Mouse (Mus musculus) heart, embryonic 13.5 days (tissue): ENCODE data around the gene Ankrd50. TPM values are rescaled to one million over a fixed set of nuclear protein-coding genes. Genes with fewer than 3 reads are reported as not detected.

Experiments
- ATAC-seq: fragments of 200-750 bp; cut with Nextera tagmentation; 2 replicates; pipeline ENCODE4 v1.8.0; 2017; ENCODE audit warnings: moderate TSS enrichment; ENCODE audit not compliant: insufficient number of reproducible peaks, low FRiP score, low TSS enrichment; ENCODE audit errors: extremely low read depth
- H3K27ac ChIP-seq: fragments of 300-500 bp; sonication (generic); replicated peaks from 2 replicates; pipeline ENCODE4 v1.5.1; 2015; ENCODE audit warnings: moderate library complexity, mild to moderate bottlenecking, inconsistent platforms
- H3K27me3 ChIP-seq: fragments of 300-500 bp; sonication (generic); replicated peaks from 2 replicates; pipeline ENCODE4 v1.6.1; 2015; ENCODE audit warnings: mild to moderate bottlenecking, inconsistent platforms
- H3K36me3 ChIP-seq: fragments of 300-500 bp; sonication (generic); 2 replicates; pipeline ENCODE4 v1.6.1; 2015; ENCODE audit warnings: mild to moderate bottlenecking, inconsistent platforms
- H3K4me1 ChIP-seq: fragments of 300-500 bp; sonication (generic); 2 replicates; pipeline ENCODE4 v1.6.1; 2015; ENCODE audit warnings: inconsistent platforms
- H3K4me2 ChIP-seq: fragments of 300-500 bp; sonication (generic); 2 replicates; pipeline ENCODE4 v1.6.1; 2015; ENCODE audit warnings: inconsistent platforms, mild to moderate bottlenecking, moderate library complexity
- H3K4me3 ChIP-seq: fragments of 300-500 bp; sonication (generic); 2 replicates; pipeline ENCODE4 v1.5.1; 2015; ENCODE audit warnings: moderate library complexity, mild to moderate bottlenecking, inconsistent platforms
- H3K9ac ChIP-seq: fragments of 300-500 bp; sonication (generic); 2 replicates; pipeline ENCODE4 v1.6.1; 2015; ENCODE audit warnings: inconsistent platforms, mild to moderate bottlenecking, moderate library complexity
- H3K9me3 ChIP-seq: fragments of 300-500 bp; sonication (generic); 2 replicates; pipeline ENCODE4 v1.6.1; 2016; ENCODE audit warnings: inconsistent platforms
- WGBS: fragments of 180-500 bp; shearing (Covaris S2); methylation state at CpG from one replicate; pipeline ENCODE4 v1.1.7; 2015; ENCODE audit warnings: mixed read lengths; 5-methylcytosine and 5-hydroxymethylcytosine counted together
- polyA plus RNA-seq: library from polyadenylated mRNA; unstranded; fragments of >200 nt; fragmentation: Nextera tagmentation; extraction: Ambion mirVana; gene quantifications from 2 replicates; pipeline ENCODE4 v1.2.1, GENCODE M21; 2015

Ankrd50 gene
- polyA plus RNA-seq, 1 experiment from 2014 or later: 14.0 TPM

GRCm38 (mm10) chr3:38491236-38491635, 6.6 kb upstream of the Ankrd50 start:
- ATAC-seq: no peak
- Histone ChIP-seq H3K4me3 (no peak overlapping the region), H3K36me3 (no peaks in the 10 kb centered on the region), H3K27ac (peak overlapping the region; percentile 48; the same call in 1 of the 2 replicates), H3K4me1 (peaks cover 15% of the 10 kb centered on the region), H3K9ac (no peak overlapping the region), H3K27me3 (no peaks in the 10 kb centered on the region), H3K9me3 (no peaks in the 10 kb centered on the region), H3K4me2 (no peak overlapping the region)
- 73% methylated on average over 3 of the region's 3 CpGs for WGBS

GRCm38 (mm10) chr3:38490720-38491119, 6.1 kb upstream of the Ankrd50 start:
- no peak for ATAC-seq
- no peaks in the 10 kb centered on the region for H3K27me3 ChIP-seq
- no peak overlapping the region for H3K4me2 ChIP-seq
- H3K4me3 ChIP-seq: no peak overlapping the region
- no peak overlapping the region for H3K9ac ChIP-seq
- peaks cover 15% of the 10 kb centered on the region for H3K4me1 ChIP-seq
- H3K36me3 ChIP-seq: no peaks in the 10 kb centered on the region
- 39% methylated on average over 2 of the region's 2 CpGs for WGBS
- peak overlapping the region; percentile 48 for H3K27ac ChIP-seq
- H3K9me3 ChIP-seq: no peaks in the 10 kb centered on the region

GRCm38 (mm10) chr3:38485107-38485545, 482 bp upstream of the Ankrd50 start:
- Histone ChIP-seq H3K4me3 (peak overlapping the region; percentile 83), H3K27me3 (no peaks in the 10 kb centered on the region), H3K9ac (peak overlapping the region; percentile 80), H3K36me3 (peaks cover 21% of the 10 kb centered on the region), H3K9me3 (no peaks in the 10 kb centered on the region), H3K27ac (peak overlapping the region; percentile 65), H3K4me1 (peaks cover 38% of the 10 kb centered on the region), H3K4me2 (peak overlapping the region; percentile 82)
- ATAC-seq: no peak
- 3% methylated on average over 26 of the region's 26 CpGs for WGBS

- 24% methylated on average over 10 of the region's 10 CpGs for WGBS
These were observed 1.1 kb downstream of the Ankrd50 start for GRCm38 (mm10) chr3:38483551-38483950.

GRCm38 (mm10) chr3:38482749-38483148, 1.9 kb downstream of the Ankrd50 start:
- peaks cover 60% of the 10 kb centered on the region for H3K4me1 ChIP-seq
- H3K4me2 ChIP-seq: peak overlapping the region; percentile 82
- no peaks in the 10 kb centered on the region for H3K27me3 ChIP-seq
- H3K4me3 ChIP-seq: peak overlapping the region; percentile 83
- ATAC-seq: no peak
- no peaks in the 10 kb centered on the region for H3K9me3 ChIP-seq
- peak overlapping the region; percentile 94 for H3K9ac ChIP-seq
- peak overlapping the region; percentile 74 for H3K27ac ChIP-seq
- 32% methylated on average over 11 of the region's 11 CpGs for WGBS
- H3K36me3 ChIP-seq: peaks cover 41% of the 10 kb centered on the region

More at GRCm38 (mm10) chr3:38483551-38483950, 1.1 kb downstream of the Ankrd50 start:
- H3K4me1 ChIP-seq: peaks cover 52% of the 10 kb centered on the region
- peaks cover 34% of the 10 kb centered on the region for H3K36me3 ChIP-seq
- peak overlapping the region; percentile 94 for H3K9ac ChIP-seq
- no peaks in the 10 kb centered on the region for H3K9me3 ChIP-seq
- no peaks in the 10 kb centered on the region for H3K27me3 ChIP-seq
- H3K27ac ChIP-seq: peak overlapping the region; percentile 74
- peak overlapping the region; percentile 82 for H3K4me2 ChIP-seq
- no peak for ATAC-seq
- H3K4me3 ChIP-seq: peak overlapping the region; percentile 83

- no peaks in the 10 kb centered on the region for H3K27me3 ChIP-seq
- peak overlapping the region; percentile 82 for H3K4me2 ChIP-seq
- 65% methylated on average over 1 of the region's 1 CpGs for WGBS
- no peak overlapping the region for H3K27ac ChIP-seq
- ATAC-seq: no peak
- H3K4me1 ChIP-seq: peaks cover 68% of the 10 kb centered on the region
- H3K9me3 ChIP-seq: no peaks in the 10 kb centered on the region
- H3K4me3 ChIP-seq: peak overlapping the region; percentile 83
- peaks cover 54% of the 10 kb centered on the region for H3K36me3 ChIP-seq
- H3K9ac ChIP-seq: no peak overlapping the region
These were observed 3.5 kb downstream of the Ankrd50 start for GRCm38 (mm10) chr3:38481106-38481505.

GRCm38 (mm10) chr3:38477936-38478335, 6.7 kb downstream of the Ankrd50 start:
- Histone ChIP-seq H3K4me1 (peaks cover 80% of the 10 kb centered on the region), H3K9me3 (no peaks in the 10 kb centered on the region), H3K4me2 (peak overlapping the region; percentile 32; the same call in 1 of the 2 replicates), H3K36me3 (peaks cover 73% of the 10 kb centered on the region), H3K4me3 (no peak overlapping the region), H3K9ac (no peak overlapping the region), H3K27me3 (no peaks in the 10 kb centered on the region), H3K27ac (no peak overlapping the region)
- 78% methylated on average over 1 of the region's 1 CpGs for WGBS
- no peak for ATAC-seq

- WGBS: 62% methylated on average over 6 of the region's 6 CpGs
- Histone ChIP-seq H3K9ac (no peak overlapping the region), H3K4me2 (no peak overlapping the region), H3K27me3 (no peaks in the 10 kb centered on the region), H3K4me3 (no peak overlapping the region), H3K9me3 (no peaks in the 10 kb centered on the region), H3K27ac (no peak overlapping the region), H3K36me3 (peaks cover 67% of the 10 kb centered on the region), H3K4me1 (peaks cover 66% of the 10 kb centered on the region)
- no peak for ATAC-seq
These were observed 9.1 kb downstream of the Ankrd50 start for GRCm38 (mm10) chr3:38475587-38475986.

- Histone ChIP-seq H3K9ac (no peak overlapping the region), H3K4me3 (no peak overlapping the region), H3K27ac (no peak overlapping the region), H3K27me3 (no peaks in the 10 kb centered on the region), H3K4me1 (peaks cover 47% of the 10 kb centered on the region), H3K36me3 (peaks cover 50% of the 10 kb centered on the region), H3K9me3 (no peaks in the 10 kb centered on the region), H3K4me2 (no peak overlapping the region)
- WGBS: 75% methylated on average over 4 of the region's 4 CpGs
- no peak for ATAC-seq
These were observed 11.5 kb downstream of the Ankrd50 start for GRCm38 (mm10) chr3:38473138-38473537.

- H3K4me1 ChIP-seq: peaks cover 42% of the 10 kb centered on the region
- no peak for ATAC-seq
- H3K4me3 ChIP-seq: no peak overlapping the region
- no peak overlapping the region for H3K4me2 ChIP-seq
- H3K27me3 ChIP-seq: no peaks in the 10 kb centered on the region
- peaks cover 47% of the 10 kb centered on the region for H3K36me3 ChIP-seq
- no peak overlapping the region for H3K9ac ChIP-seq
- H3K9me3 ChIP-seq: no peaks in the 10 kb centered on the region
- no peak overlapping the region for H3K27ac ChIP-seq
These were observed 13.1 kb downstream of the Ankrd50 start for GRCm38 (mm10) chr3:38471516-38471915.

GRCm38 (mm10) chr3:38468131-38468530, 16.5 kb downstream of the Ankrd50 start:
- no peak overlapping the region for H3K4me3 ChIP-seq
- H3K27me3 ChIP-seq: no peaks in the 10 kb centered on the region
- no peak overlapping the region for H3K9ac ChIP-seq
- H3K9me3 ChIP-seq: no peaks in the 10 kb centered on the region
- peaks cover 46% of the 10 kb centered on the region for H3K36me3 ChIP-seq
- no peak for ATAC-seq
- 82% methylated on average over 8 of the region's 8 CpGs for WGBS
- no peak overlapping the region for H3K4me2 ChIP-seq
- H3K27ac ChIP-seq: no peak overlapping the region
- peaks cover 20% of the 10 kb centered on the region for H3K4me1 ChIP-seq

- no peak overlapping the region for H3K27ac ChIP-seq
- peaks cover 51% of the 10 kb centered on the region for H3K36me3 ChIP-seq
- H3K9me3 ChIP-seq: no peaks in the 10 kb centered on the region
- H3K4me3 ChIP-seq: no peak overlapping the region
- no peak for ATAC-seq
- no peak overlapping the region for H3K4me2 ChIP-seq
- H3K9ac ChIP-seq: no peak overlapping the region
- peaks cover 25% of the 10 kb centered on the region for H3K4me1 ChIP-seq
- no peaks in the 10 kb centered on the region for H3K27me3 ChIP-seq
- 76% methylated on average over 8 of the region's 8 CpGs for WGBS
These were observed 17.7 kb downstream of the Ankrd50 start for GRCm38 (mm10) chr3:38466880-38467405.
